Mouse (Mus musculus): Measurements from ENCODE around the gene Lce1i. TPM values are rescaled to one million over a fixed set of nuclear protein-coding genes. Genes with fewer than 3 reads are reported as not detected.

The Lce1i gene
- polyA plus RNA-seq, 1 experiment from 2014 or later = not detected

DNA sequence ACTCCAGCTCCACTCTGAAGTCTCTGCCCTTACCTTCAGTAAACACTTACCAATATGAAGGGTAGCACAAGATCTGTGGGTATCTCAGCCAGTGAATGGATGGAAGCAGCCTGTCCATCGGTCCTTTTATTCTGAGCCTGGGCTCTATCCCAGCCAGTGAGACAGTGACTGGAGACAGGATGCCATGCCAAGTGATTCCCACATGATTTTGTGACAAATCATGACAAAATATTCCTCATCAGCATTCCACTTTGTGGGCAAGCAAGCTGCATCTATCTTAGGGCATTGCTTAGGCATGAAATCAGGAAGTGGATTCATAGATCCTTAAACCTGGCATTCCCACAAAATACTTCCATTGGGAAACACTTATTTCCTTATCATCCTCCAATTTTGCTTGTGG, 26.5 kb downstream of the Lce1i start, which contains the start of gene Lce1g:
Lce1g (minus strand) TSS at position 101 of the 400 bp plus-strand sequence.
- 76% methylated on average over 1 of the region's 1 CpGs for WGBS
- no peak for ATAC-seq
- Histone ChIP-seq H3K27me3 (replicated peaks; ENCODE audit: control insufficient read depth, insufficient read depth, low read length) (no peaks in the 10 kb centered on the region), H3K4me1 (replicated peaks; ENCODE audit: control insufficient read depth, insufficient read depth, low read length) (no peaks in the 10 kb centered on the region), H3K36me3 (ENCODE audit: control insufficient read depth, insufficient read depth) (no peaks in the 10 kb centered on the region), H3K4me2 (ENCODE audit: low read length) (no peak within 1 kb of the TSS), H3K9me3 (ENCODE audit: control insufficient read depth, low read length) (no peaks in the 10 kb centered on the region), H3K9ac (replicated peaks; ENCODE audit: low read depth, low read length) (no peak within 1 kb of the TSS), H3K4me3 (replicated peaks; ENCODE audit: low read length) (no peak within 1 kb of the TSS), H3K27ac (ENCODE audit: low read length) (no peak within 1 kb of the TSS)

DNA sequence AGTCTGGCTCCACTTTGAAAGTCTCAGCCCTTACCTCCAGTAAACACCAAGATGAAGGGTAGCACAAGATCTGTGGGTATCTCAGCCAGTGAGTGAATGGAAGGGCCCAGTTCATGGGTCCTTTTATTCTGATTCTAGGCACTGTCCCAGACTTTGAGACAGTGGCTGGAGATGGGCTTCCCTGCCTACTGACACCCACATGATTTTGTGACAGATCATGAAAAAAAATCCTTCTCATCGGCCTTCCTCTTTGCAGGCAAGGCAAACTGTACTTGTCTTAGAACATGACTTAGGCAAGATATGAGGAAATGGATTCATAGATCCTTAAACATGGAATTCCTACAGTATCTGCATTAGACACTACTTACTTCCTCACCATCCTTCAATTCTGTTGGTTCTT, 39.7 kb downstream of the Lce1i start, which contains the start of gene Gm38119:
Gm38119 (minus strand) TSS at position 101 of the 400 bp plus-strand sequence.
- ATAC-seq = no peak

More for the DNA sequence above, 39.7 kb downstream of the Lce1i start, which contains the start of gene Gm38119:
- Histone ChIP-seq H3K4me3 (replicated peaks; ENCODE audit: low read length) (no peak within 1 kb of the TSS), H3K27ac (ENCODE audit: low read length) (no peak within 1 kb of the TSS), H3K4me1 (replicated peaks; ENCODE audit: control insufficient read depth, insufficient read depth, low read length) (no peaks in the 10 kb centered on the region), H3K9me3 (ENCODE audit: control insufficient read depth, low read length) (no peaks in the 10 kb centered on the region), H3K27me3 (replicated peaks; ENCODE audit: control insufficient read depth, insufficient read depth, low read length) (no peaks in the 10 kb centered on the region), H3K4me2 (ENCODE audit: low read length) (no peak within 1 kb of the TSS), H3K36me3 (ENCODE audit: control insufficient read depth, insufficient read depth) (no peaks in the 10 kb centered on the region), H3K9ac (replicated peaks; ENCODE audit: low read depth, low read length) (no peak within 1 kb of the TSS)
- 84% methylated on average over 1 of the region's 1 CpGs for WGBS

Other genes with a start within 250 kb of the Lce1i start
- gene 2310046K23Rik, start 244.4 kb downstream of the Lce1i start, polyA plus RNA-seq (2015; fragmentation: Nextera tagmentation; extraction: Ambion mirVana) = not detected in 2 replicates
- not detected in 2 replicates for gene Ivl, start 205.2 kb downstream of the Lce1i start, polyA plus RNA-seq (2015; fragmentation: Nextera tagmentation; extraction: Ambion mirVana)
- not detected in 2 replicates for gene Smcp, start 189.9 kb downstream of the Lce1i start, polyA plus RNA-seq (2015; fragmentation: Nextera tagmentation; extraction: Ambion mirVana)
- not detected in 2 replicates for gene 2210017I01Rik, start 171.4 kb downstream of the Lce1i start, polyA plus RNA-seq (2015; fragmentation: Nextera tagmentation; extraction: Ambion mirVana)
- not detected in 2 replicates for gene Lce6a, start 157.2 kb downstream of the Lce1i start, polyA plus RNA-seq (2015; fragmentation: Nextera tagmentation; extraction: Ambion mirVana)
- not detected in 2 replicates for gene Lce1a1, start 130.6 kb downstream of the Lce1i start, polyA plus RNA-seq (2015; fragmentation: Nextera tagmentation; extraction: Ambion mirVana)
- gene Lce1b, start 122.0 kb downstream of the Lce1i start, polyA plus RNA-seq (2015; fragmentation: Nextera tagmentation; extraction: Ambion mirVana) = not detected in 2 replicates
- not detected in 2 replicates for gene Lce1a2, start 108.6 kb downstream of the Lce1i start, polyA plus RNA-seq (2015; fragmentation: Nextera tagmentation; extraction: Ambion mirVana)
- not detected in 2 replicates for gene Lce1c, start 99.7 kb downstream of the Lce1i start, polyA plus RNA-seq (2015; fragmentation: Nextera tagmentation; extraction: Ambion mirVana)
- gene Lce1d, start 91.7 kb downstream of the Lce1i start, polyA plus RNA-seq (2015; fragmentation: Nextera tagmentation; extraction: Ambion mirVana) = not detected in 2 replicates
- not detected in 2 replicates for gene Lce1e, start 69.8 kb downstream of the Lce1i start, polyA plus RNA-seq (2015; fragmentation: Nextera tagmentation; extraction: Ambion mirVana)
- gene Lce1f, start 58.5 kb downstream of the Lce1i start, polyA plus RNA-seq (2015; fragmentation: Nextera tagmentation; extraction: Ambion mirVana) = not detected in 2 replicates
- gene Gm38119, start 39.8 kb downstream of the Lce1i start, polyA plus RNA-seq (2015; fragmentation: Nextera tagmentation; extraction: Ambion mirVana) = not detected in 2 replicates
- gene Lce1g, start 26.6 kb downstream of the Lce1i start, polyA plus RNA-seq (2015; fragmentation: Nextera tagmentation; extraction: Ambion mirVana) = not detected in 2 replicates
- gene Lce1h, start 13.8 kb downstream of the Lce1i start, polyA plus RNA-seq (2015; fragmentation: Nextera tagmentation; extraction: Ambion mirVana) = not detected in 2 replicates
- not detected in 2 replicates for gene Lce1j, start 11.6 kb upstream of the Lce1i start, polyA plus RNA-seq (2015; fragmentation: Nextera tagmentation; extraction: Ambion mirVana)
- not detected in 2 replicates for gene Lce1k, start 29.0 kb upstream of the Lce1i start, polyA plus RNA-seq (2015; fragmentation: Nextera tagmentation; extraction: Ambion mirVana)
- gene Kprp, start 48.3 kb upstream of the Lce1i start, polyA plus RNA-seq (2015; fragmentation: Nextera tagmentation; extraction: Ambion mirVana) = not detected in 2 replicates
- not detected in 2 replicates for gene Lce1l, start 72.4 kb upstream of the Lce1i start, polyA plus RNA-seq (2015; fragmentation: Nextera tagmentation; extraction: Ambion mirVana)
- gene 2310050C09Rik, start 91.3 kb upstream of the Lce1i start, polyA plus RNA-seq (2015; fragmentation: Nextera tagmentation; extraction: Ambion mirVana) = not detected in 2 replicates
- gene Lce3a, start 147.3 kb upstream of the Lce1i start, polyA plus RNA-seq (2015; fragmentation: Nextera tagmentation; extraction: Ambion mirVana) = not detected in 2 replicates
- not detected in 2 replicates for gene Lce3b, start 154.1 kb upstream of the Lce1i start, polyA plus RNA-seq (2015; fragmentation: Nextera tagmentation; extraction: Ambion mirVana)
- gene Lce3c, start 165.6 kb upstream of the Lce1i start, polyA plus RNA-seq (2015; fragmentation: Nextera tagmentation; extraction: Ambion mirVana) = not detected in 2 replicates
- not detected in 2 replicates for gene Lce3d, start 178.5 kb upstream of the Lce1i start, polyA plus RNA-seq (2015; fragmentation: Nextera tagmentation; extraction: Ambion mirVana)
- gene Lce3e, start 188.2 kb upstream of the Lce1i start, polyA plus RNA-seq (2015; fragmentation: Nextera tagmentation; extraction: Ambion mirVana) = not detected in 2 replicates
- gene Lce3f, start 213.3 kb upstream of the Lce1i start, polyA plus RNA-seq (2015; fragmentation: Nextera tagmentation; extraction: Ambion mirVana) = not detected in 2 replicates
- not detected in 2 replicates for gene Crct1, start 236.8 kb upstream of the Lce1i start, polyA plus RNA-seq (2015; fragmentation: Nextera tagmentation; extraction: Ambion mirVana)
- gene Lce1m, start 240.2 kb upstream of the Lce1i start, polyA plus RNA-seq (2015; fragmentation: Nextera tagmentation; extraction: Ambion mirVana) = not detected in 2 replicates